Mouse (Mus musculus): Measurements from ENCODE around the gene Gnl1.
"Not testable (repeated sequence)": the region's sequence is repeated elsewhere in the genome, so short reads cannot be mapped to it uniquely, and the experiment has no call there.

Gnl1 gene

GRCm38 (mm10) chr17:36025197-36025596, 45.5 kb downstream of the Gnl1 start:
- no peak for DNase-seq (ENCODE audit: low spot score)

- DNase-seq (ENCODE audit: low spot score) = no peak
These were observed 46.2 kb downstream of the Gnl1 start for GRCm38 (mm10) chr17:36025901-36026300.

- DNase-seq (ENCODE audit: low spot score) = no peak
These were observed 48.0 kb downstream of the Gnl1 start for GRCm38 (mm10) chr17:36027663-36028062.

- DNase-seq (ENCODE audit: low spot score) = no peak
These were observed 49.4 kb downstream of the Gnl1 start for GRCm38 (mm10) chr17:36028879-36029619.

DNA sequence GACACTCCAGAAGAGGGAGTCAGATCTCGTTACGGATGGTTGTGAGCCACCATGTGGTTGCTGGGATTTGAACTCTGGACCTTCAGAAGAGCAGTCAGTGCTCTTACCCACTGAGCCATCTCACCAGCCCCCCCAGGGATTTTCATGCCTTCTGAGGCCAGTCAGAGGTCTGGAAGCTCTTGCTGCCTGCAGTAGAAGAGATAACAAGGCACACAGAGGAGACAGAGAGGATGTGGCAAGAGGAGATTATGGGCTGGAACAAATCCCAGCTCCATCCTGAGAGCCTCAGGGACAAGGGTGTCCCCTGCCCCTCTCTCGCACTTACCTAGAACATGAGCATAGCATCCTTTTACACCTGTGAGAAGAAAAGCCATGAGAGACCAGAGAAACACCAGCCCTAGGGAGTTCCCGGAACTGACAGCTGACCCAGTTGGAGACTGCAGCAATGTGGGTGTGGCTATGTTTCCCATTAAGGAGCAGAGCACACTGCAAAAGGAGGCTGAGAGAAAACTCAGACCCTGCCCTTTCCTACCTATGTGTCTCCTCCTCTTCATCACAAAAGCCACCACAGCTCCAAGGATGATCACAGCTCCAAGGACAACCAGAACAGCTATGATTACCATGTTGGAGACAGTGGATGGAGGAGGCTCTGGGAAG, 50.5 kb downstream of the Gnl1 start:
- DNase-seq (ENCODE audit: low spot score) = not testable (repeated sequence)

DNA sequence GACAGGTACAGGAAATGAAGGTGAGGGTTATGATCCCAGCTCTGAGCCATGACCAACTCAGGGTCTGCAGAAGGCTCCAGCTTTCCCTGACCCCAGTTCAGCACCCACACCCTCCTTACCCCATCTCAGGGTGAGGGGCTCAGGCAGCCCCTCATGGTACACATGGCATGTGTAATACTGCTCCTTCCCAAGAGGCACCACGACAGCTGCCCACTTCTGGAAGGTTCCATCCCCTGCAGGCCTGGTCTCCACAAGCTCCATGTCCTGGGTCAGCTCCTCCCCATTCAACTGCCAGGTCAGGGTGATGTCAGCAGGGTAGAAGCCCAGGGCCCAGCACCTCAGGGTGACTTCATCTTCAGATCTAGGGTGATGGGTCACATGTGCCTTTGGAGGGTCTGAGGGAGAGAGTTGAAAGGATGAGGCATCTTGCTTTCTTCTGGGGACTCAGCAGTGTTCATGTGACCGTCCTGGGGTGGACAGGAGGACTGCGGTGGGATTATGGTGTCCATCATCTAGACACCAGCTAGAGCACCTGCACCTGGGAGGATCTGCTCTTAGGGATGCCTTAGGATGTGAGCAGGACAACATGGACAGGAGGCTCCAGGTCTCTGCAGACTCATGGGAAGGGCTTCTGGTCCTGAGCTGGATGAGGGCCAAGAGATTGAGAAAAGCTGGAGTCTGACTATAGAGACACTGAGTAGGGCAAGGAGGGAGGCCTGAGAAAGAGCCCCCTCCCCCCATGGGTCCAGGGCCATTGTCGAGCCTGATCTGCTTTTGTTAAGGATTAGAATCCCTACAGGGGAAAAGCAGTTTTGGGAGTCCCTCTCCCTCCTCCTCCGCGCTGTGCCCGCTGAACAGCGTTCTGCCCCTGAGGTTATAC, 51.3 kb downstream of the Gnl1 start:
- DNase-seq (ENCODE audit: low spot score) = not testable (repeated sequence)

DNA sequence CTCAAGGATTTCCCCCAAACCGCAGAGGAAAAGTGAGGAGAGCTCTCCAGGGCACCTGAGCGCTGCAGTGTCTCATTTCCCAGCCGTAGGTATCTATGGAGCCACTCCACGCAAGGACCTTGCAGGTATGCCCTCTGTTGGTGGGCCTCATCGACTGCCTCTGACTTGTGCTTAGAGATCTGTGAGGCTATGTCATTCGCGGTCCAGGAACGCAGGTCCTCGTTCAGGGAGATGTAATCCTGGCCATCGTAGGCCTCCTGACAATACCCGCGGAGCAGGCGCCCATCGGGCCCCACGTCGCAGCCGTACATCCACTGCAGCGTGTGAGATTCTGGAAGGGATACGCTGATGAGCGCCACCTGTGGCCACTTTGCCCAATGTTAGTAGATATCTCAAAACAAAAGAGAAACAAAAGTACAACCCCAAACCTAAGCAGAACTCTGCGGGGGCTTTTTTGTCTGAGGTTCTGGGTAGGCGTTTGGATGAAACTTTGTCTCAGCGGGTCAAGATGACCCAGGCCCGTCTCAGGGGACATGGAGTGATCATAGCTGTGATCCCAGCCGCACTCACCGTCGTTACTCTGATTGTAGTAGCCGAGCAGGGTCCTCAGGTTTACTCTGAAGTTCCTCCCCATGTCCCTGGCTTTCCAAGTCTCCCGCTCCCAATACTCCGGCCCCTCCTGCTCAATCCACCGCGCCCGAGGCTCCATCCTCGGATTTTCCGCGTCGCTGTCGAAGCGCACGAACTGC, 52.1 kb downstream of the Gnl1 start:
- DNase-seq (ENCODE audit: low spot score) = not testable (repeated sequence)

GRCm38 (mm10) chr17:36032351-36032875, 52.8 kb downstream of the Gnl1 start, which contains the start of gene H2-T23:
Gene H2-T23, minus strand, starts transcription at chr17:36032855.
- not testable (repeated sequence) for DNase-seq (ENCODE audit: low spot score)

GRCm38 (mm10) chr17:36034524-36034923, 54.9 kb downstream of the Gnl1 start:
- DNase-seq (ENCODE audit: low spot score) = not testable (repeated sequence)

DNA sequence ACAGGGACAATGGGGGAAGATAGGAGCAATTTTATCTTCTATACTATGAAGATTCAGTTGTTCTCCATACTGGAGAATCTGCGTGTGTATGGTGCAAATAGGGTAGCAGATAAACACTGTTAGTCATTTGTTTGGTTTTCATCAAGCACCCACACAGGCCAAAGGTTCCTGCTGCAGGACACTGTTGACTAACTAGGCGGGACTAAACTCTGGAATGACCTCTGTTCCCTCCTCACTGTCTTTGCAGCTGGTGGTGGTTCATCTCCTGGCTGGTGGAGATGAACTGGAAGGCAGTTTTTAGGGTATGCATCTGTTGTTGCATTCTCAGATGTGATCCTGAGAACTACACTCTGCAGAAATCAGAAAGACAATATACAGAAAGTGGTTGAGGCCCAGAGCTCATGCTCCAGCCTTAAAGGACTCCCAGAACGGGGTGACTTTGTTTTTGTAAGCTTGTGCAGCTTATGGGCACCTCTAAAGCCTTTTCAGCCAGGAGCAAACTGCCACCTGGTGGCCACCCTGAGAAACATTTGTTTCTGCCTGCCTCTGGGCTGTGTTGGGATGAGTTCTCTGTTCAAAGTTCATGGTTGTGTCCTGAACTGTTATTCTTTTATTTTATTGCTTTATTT, 55.5 kb downstream of the Gnl1 start:
- not testable (repeated sequence) for DNase-seq (ENCODE audit: low spot score)

- not testable (repeated sequence) for DNase-seq (ENCODE audit: low spot score)
These were observed 56.5 kb downstream of the Gnl1 start for GRCm38 (mm10) chr17:36036126-36036525.

Measured in c-Kit-positive CD71-positive TER-119-positive erythroid progenitor cells, embryonic 14.5 days (primary cell).